Mouse (Mus musculus) kidney, postnatal 4 days (tissue): ENCODE data around the gene Mycbpap.
A peak's percentile ranks its signal among the peaks of the same experiment; 100 is the strongest.

ENCODE experiments used
- DNase-seq, 2 experiments: peaks; one replicate each; pipeline ENCODE4 v3.0.0; 2021; ENCODE audit warnings: mixed read lengths in 2 of 2

Mycbpap gene

DNA sequence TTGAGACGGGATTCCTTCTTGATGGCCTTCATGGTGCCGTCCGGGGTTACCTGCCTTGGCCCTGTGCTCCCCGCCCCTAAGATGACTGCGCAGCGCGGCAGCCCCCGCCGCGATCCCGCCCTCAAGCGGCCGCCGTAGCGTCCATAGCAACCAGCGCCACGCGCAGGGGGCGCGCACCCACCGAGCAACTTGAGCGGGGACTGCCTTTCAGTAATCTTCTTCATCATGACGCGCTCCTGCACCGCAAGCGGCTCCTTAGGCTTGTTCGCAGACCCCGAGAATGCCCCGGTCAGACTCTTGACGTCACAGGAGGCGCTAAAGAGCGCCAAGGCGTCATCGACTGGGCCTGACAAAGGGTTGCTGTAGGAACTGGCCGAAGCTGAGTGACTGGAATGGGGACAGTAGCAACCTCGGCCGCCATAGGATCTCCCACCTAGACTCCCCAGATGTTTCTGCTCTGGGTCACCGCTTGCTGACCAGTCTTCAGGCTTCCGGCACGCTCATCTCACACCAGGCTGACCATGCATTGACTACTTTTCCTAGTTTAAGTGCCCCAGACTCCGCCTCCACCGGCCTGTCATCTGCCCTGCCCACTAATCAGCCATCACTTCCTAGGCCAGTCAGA is at the start of gene Mycbpap:
Gene Mycbpap, minus strand, starts transcription at position 524 of the 625 bp plus-strand sequence.
- peak; percentile 71 to 79 for DNase-seq

GRCm38 (mm10) chr11:94570612-94571011 is 49.1 kb upstream of the Mycbpap start:
- peak; percentile 62 to 77 for DNase-seq

- DNase-seq: no peak
These were observed 45.8 kb upstream of the Mycbpap start for GRCm38 (mm10) chr11:94567326-94567725.

- DNase-seq: no peak
These were observed 45.0 kb upstream of the Mycbpap start for GRCm38 (mm10) chr11:94566534-94566933.

- peak; percentile 24 to 49 for DNase-seq
These were observed 43.6 kb upstream of the Mycbpap start for GRCm38 (mm10) chr11:94565151-94565479.

DNA sequence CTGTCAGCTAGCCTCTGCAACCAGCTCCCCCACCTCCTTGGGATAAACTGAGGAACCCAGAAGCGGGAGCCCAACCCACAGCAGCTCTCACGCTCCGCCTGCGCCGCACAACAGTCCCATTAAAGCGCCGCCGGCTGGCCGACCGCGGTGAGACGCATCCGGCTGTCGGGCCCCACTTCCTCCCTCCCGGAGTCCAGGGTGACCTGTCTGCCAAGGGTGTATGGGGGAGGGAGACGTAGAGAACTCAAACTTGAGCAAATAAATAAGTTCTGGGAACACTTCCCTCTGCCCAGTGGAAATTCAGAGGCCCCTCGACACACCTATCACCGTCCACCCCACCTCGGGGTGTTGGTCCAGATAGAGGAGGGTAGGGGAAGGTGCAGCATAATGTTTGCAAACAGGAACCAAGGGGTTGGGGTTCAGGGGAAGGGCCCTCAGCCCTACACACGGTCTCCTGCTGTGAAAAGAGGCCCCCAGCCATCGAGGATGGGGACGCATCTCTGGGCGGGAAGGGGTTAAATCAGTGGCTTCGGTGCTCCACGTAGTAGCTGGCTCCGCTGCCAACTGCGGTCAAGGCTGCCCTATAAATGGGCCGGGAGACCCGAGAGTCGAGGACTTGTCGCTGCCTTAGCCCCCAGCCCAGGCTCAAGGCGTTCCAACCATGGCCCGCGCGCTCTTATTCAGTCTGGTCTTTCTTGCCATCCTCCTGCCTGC is 43.1 kb upstream of the Mycbpap start, which contains the start of gene Chad:
Gene Chad, plus strand, starts transcription at position 611 of the 714 bp plus-strand sequence.
- peak; percentile 72 to 83 for DNase-seq

DNA sequence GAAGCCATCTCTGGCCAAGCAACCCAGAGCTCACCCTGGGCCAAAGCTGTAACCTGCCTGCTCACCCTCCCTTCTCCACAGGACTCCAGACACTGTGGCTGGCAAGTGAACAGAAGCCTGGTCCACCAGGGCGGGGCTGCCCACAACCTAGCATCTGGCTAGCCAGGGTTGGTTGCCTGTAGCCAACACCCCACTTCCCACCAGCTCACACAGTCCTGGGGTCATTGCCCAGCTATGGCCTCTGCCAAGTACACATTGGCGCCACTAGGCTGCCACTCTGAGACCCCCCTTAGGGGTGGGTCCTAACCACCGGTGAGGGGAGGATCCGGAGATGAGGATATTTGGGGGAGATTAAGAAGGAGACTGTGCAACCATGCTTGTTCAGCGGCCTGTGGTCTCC is 42.3 kb upstream of the Mycbpap start:
- no peak for DNase-seq

DNA sequence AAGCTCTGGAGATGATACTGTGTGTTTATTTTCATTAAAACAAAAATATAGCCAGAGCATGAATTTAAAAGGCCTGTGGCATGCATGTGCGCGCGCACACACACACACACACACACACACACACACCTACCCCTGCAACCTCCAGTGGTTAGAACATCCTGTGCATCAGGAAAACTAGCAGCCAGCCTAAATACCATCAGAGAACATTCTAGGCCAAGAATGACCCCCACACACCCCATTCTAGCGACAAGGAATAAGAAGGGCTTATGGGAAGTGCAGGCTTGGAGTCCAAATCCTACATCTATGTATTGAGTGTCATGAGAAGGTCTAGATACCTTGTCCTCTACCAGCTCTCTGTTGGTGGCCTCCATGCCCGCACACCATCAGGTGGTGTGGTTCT is 41.8 kb upstream of the Mycbpap start:
- no peak for DNase-seq

GRCm38 (mm10) chr11:94558226-94558625 is 36.7 kb upstream of the Mycbpap start:
- no peak for DNase-seq

- no peak for DNase-seq
These were observed 28.9 kb upstream of the Mycbpap start for GRCm38 (mm10) chr11:94550442-94550744.

GRCm38 (mm10) chr11:94549691-94550441 is 28.3 kb upstream of the Mycbpap start:
- no peak for DNase-seq

DNA sequence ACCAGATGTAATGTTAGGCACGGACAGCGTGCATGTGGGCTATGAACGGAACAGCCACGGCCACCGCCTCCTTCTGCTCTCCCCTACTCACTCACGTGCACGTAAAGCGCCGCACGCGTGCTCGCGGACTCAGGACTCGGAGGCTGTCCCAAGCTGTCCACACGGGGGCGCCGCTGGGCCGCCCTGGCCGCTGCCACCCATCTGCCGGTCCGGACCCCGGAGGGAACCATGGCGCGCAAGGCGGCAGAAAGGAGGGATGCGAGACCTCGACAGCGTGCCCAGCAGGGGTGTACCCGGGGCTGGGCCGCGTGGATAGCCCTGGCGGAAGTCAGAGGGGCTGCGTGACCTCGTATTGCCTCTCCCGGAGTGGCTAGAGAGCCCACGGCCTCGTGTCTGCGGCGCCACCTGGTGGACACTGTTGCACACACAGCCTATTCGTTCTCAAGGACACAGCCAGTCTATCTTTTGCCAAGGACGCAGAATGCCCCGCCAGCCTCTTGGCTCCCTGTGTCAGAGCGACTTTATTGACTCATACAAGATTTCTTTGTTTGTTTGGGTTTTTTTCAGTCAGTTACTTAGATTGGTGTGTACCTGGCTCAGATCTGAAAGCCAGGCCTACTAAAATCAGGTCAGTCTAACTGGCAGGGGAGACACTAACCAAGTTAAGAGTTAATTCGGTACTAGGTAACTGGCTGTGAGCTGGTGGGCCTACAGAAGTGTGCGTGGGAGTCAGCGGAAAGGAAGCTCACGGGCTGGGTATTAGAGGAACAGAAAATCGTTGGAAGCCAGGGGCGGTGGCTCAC is 27.5 kb upstream of the Mycbpap start, which contains the start of gene Rsad1:
Gene Rsad1, minus strand, starts transcription at position 368 of the 803 bp plus-strand sequence.
- peak; percentile 97 to 98 for DNase-seq

- peak; percentile 63 to 73 for DNase-seq
These were observed 26.7 kb upstream of the Mycbpap start for GRCm38 (mm10) chr11:94548041-94548784.

- DNase-seq: no peak
These were observed 25.7 kb upstream of the Mycbpap start for GRCm38 (mm10) chr11:94547271-94547670.

GRCm38 (mm10) chr11:94546381-94546780 is 24.8 kb upstream of the Mycbpap start:
- no peak for DNase-seq

GRCm38 (mm10) chr11:94544422-94544821 is 22.9 kb upstream of the Mycbpap start:
- peak; percentile 50 to 54 for DNase-seq

GRCm38 (mm10) chr11:94543932-94544331 is 22.4 kb upstream of the Mycbpap start:
- DNase-seq: peak; percentile 97

GRCm38 (mm10) chr11:94543344-94543743 is 21.8 kb upstream of the Mycbpap start:
- DNase-seq: no peak

DNA sequence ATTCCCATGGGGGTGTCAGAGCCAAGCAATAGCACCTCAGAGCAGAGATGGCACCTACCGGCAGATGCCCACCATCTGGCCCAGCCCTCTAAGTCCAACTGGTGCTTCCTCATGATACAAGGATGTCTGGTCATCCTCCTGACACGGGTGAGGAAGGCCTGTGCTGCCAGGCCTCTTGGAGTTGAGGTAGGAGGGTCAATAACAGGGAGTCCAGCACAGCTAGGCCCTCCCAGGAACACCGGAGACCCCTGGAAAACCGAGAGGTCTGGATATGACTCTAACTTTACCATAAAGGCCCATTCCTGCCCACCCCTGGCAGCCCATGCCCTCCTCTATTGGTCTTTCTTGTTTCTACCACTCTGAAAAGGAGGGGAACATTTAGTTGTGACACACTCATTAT is 20.9 kb upstream of the Mycbpap start:
- DNase-seq: no peak

DNA sequence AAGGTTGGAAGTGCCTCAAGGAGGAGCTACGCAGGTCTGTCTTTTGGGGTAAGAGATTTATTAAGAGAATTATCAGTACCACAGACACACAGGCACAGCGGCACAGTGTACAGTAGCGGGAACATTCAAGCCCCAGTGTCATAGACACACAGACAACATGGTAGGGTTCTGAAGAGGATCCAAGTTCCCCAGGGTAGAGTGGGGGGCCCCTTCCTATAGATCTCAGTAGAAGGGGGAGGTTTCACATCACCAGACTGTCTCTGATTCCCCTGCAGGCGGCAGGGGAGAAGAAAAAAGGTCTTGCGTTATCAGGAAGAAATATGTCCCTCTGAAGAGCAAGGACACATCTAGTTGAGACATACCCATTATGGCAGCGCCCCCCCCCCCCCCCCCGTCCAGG is 18.2 kb upstream of the Mycbpap start:
- no peak for DNase-seq

GRCm38 (mm10) chr11:94538733-94539292 is 17.3 kb upstream of the Mycbpap start:
- DNase-seq: no peak

DNA sequence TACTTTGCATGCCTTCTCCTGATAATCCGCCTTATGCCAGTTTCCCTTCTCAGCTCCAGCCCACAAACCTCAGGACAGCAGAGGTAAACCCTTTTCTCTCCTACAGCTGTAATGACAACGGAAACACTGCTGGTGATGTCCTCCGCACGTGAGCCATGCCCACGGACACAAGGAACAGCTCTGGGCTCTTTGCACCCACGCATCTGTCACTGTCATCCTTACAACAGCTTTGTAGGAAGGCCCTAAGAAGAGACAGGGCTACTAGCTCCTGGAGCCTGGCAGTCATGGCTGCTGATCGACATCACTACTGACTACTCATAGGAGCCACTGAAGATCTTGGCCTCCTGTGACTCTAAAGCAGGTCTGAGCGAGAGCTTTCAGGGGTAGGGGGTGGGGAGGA is 11.6 kb upstream of the Mycbpap start:
- DNase-seq: no peak
